Mouse (Mus musculus) liver, postnatal 0 days (tissue): ENCODE measurements around the gene Zeb2. TPM values are rescaled to one million over a fixed set of nuclear protein-coding genes. Genes with fewer than 3 reads are reported as not detected.
A peak's percentile ranks its signal among the peaks of the same experiment; 100 is the strongest.

Source experiments
- ATAC-seq: fragments of 200-750 bp; cut with Nextera tagmentation; 2 replicates; pipeline ENCODE4 v1.8.0; 2017; ENCODE audit warnings: mild to moderate bottlenecking, moderate library complexity
- DNase-seq: peaks from one replicate; pipeline ENCODE4 v3.0.0-alpha.2; 2016
- H3K27ac ChIP-seq: fragments of 300-500 bp; sonication (generic); 2 replicates; pipeline ENCODE4 v1.5.1; 2014; ENCODE audit warnings: antibody characterized with exemption, moderate library complexity, mild to moderate bottlenecking, low read depth
- H3K27me3 ChIP-seq: fragments of 300-500 bp; sonication (generic); 2 replicates; pipeline ENCODE4 v1.6.1; 2014; ENCODE audit warnings: low read length, control low read depth, mixed read lengths; ENCODE audit not compliant: insufficient read depth
- H3K36me3 ChIP-seq: fragments of 300-500 bp; sonication (generic); replicated peaks from 2 replicates; pipeline ENCODE4 v1.6.1; 2014; ENCODE audit warnings: mild to moderate bottlenecking, control low read depth, low read length, moderate library complexity, mixed read lengths; ENCODE audit not compliant: insufficient read depth
- H3K4me1 ChIP-seq: fragments of 300-500 bp; sonication (generic); 2 replicates; pipeline ENCODE4 v1.6.1; 2014; ENCODE audit warnings: antibody characterized with exemption, mild to moderate bottlenecking, control low read depth; ENCODE audit not compliant: insufficient read depth
- H3K4me2 ChIP-seq: fragments of 300-500 bp; sonication (generic); 2 replicates; pipeline ENCODE4 v1.6.1; 2014; ENCODE audit warnings: low read depth, mild to moderate bottlenecking, low read length, moderate library complexity, mixed read lengths
- H3K4me3 ChIP-seq: fragments of 300-500 bp; sonication (generic); 2 replicates; pipeline ENCODE4 v1.5.1; 2014; ENCODE audit warnings: low read depth, low read length
- H3K9ac ChIP-seq: fragments of 300-500 bp; sonication (generic); replicated peaks from 2 replicates; pipeline ENCODE4 v1.6.1; 2014; ENCODE audit warnings: mild to moderate bottlenecking, moderate library complexity
- H3K9me3 ChIP-seq: fragments of 300-500 bp; sonication (generic); 2 replicates; pipeline ENCODE4 v1.6.1; 2016; ENCODE audit warnings: mild to moderate bottlenecking, control low read depth, low read length, mixed read lengths
- CTCF ChIP-seq: sonication (generic); IDR thresholded peaks from 2 replicates; pipeline ENCODE4 v1.5.1; 2016; ENCODE audit warnings: antibody characterized with exemption, low read depth
- EP300 ChIP-seq: IDR thresholded peaks from 2 replicates; pipeline ENCODE4 v1.6.1; 2016; ENCODE audit warnings: antibody characterized with exemption, low read depth, mild to moderate bottlenecking
- WGBS: fragments of 180-500 bp; shearing (Covaris S2); extraction: QIAGEN DNeasy Blood & Tissue Kit; methylation state at CpG from one replicate; pipeline ENCODE4 v1.1.7; 2014; ENCODE audit not compliant: insufficient replicate concordance; 5-methylcytosine and 5-hydroxymethylcytosine counted together
- polyA plus RNA-seq: library from polyadenylated mRNA; unstranded; fragments of >200 nt; fragmentation: Nextera tagmentation; extraction: Ambion mirVana; gene quantifications from 2 replicates; pipeline ENCODE4 v1.2.1, GENCODE M21; 2015

The Zeb2 gene
- polyA plus RNA-seq, 1 experiment from 2014 or later: 8.8 TPM

DNA sequence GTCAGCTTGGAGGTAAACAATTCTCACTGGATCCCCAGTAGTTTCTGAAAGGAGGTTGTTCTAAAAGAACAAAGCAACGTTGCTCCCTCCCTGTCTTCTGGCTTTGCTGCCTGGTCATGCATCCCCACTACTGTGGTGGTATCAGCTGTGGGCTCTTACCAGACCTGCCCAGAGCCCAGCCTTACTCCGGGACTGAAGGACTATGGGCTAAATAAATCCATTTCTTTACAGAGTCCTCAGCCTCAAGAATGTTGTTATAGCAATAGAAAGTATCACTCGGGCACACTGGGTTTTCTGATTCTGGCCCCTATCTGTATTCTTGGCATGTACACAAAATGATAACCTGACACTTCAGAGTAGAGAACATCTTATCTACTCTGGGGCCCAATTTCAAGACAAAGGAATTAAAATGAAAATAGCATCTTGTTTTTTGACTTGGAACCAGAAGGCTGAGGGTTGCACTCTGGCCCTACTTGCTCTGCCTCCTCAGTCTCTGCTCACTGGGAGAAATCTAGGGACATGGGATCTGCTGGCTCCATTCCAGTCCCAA, 39.2 kb downstream of the Zeb2 start:
- WGBS: 41% methylated on average over 3 of the region's 3 CpGs
- Histone ChIP-seq H3K9me3 (no peaks in the 10 kb centered on the region), H3K27ac (0 out of 2 replicates have a peak overlapping the region, but pooled peaks have one; percentile 13), H3K36me3 (peaks cover 4% of the 10 kb centered on the region; the same call in 1 of the 2 replicates), H3K27me3 (no peaks in the 10 kb centered on the region), H3K4me3 (no peak overlapping the region), H3K9ac (no peak overlapping the region), H3K4me1 (peaks cover 9% of the 10 kb centered on the region; the same call in 1 of the 2 replicates), H3K4me2 (peak overlapping the region; percentile 42)
- DNase-seq: no peak
- ATAC-seq: no peak
- TF ChIP-seq CTCF (no peak), EP300 (peak; percentile 56; the same call in 1 of the 2 replicates)

DNA sequence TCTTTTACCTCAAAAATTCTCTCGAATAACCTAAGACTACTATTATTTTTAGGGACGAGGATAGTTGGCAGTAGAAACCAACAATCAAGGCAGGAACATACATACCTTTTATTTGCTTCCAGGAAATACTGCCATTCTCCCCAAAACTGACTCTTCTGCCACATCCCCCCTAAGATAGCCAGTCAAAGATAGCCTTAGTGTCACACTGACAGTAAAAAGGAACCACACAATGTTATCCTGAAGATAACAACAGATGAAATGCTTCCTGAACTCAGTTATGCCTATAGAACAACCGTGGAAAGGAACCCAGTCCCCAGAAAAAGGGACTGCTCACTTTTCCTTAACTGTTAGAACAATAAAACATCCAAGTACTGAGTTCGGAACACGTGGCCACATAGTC, 39.8 kb downstream of the Zeb2 start:
- no peaks in the 10 kb centered on the region for H3K9me3 ChIP-seq
- no peak overlapping the region for H3K4me3 ChIP-seq
- no peak for TF ChIP-seq CTCF
- no peak for TF ChIP-seq EP300
- no peak overlapping the region for H3K9ac ChIP-seq
- no peaks in the 10 kb centered on the region for H3K27me3 ChIP-seq
- no peak overlapping the region for H3K27ac ChIP-seq
- no peak for ATAC-seq
- H3K4me1 ChIP-seq: peaks cover 9% of the 10 kb centered on the region; the same call in 1 of the 2 replicates
- no peak for DNase-seq
- H3K4me2 ChIP-seq: no peak overlapping the region
- H3K36me3 ChIP-seq: peaks cover 4% of the 10 kb centered on the region
- 58% methylated on average over 5 of the region's 5 CpGs for WGBS

DNA sequence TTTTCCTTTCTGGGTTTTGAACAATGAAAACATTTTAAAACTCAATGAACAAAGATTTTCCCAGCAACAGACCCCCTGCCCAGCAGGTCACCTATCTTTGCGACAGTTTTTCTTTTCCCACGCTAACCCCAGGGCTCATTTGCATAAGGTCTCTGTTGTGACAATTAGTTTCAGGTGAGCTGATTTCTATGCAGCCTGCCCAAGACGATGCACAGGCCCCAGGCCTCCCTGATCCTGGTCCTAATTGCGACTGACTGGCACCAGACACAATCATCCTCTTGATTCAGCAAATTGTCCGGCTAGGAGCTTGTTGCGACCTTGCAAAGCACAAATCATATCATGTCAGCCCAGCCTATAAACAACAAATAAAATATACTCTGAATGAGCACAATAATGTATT, 44.2 kb downstream of the Zeb2 start:
- no peaks in the 10 kb centered on the region for H3K9me3 ChIP-seq
- ATAC-seq (no peak), DNase-seq (no peak)
- no peak overlapping the region for H3K4me3 ChIP-seq
- H3K36me3 ChIP-seq: no peaks in the 10 kb centered on the region; the same call in 1 of the 2 replicates
- no peak overlapping the region for H3K9ac ChIP-seq
- H3K27ac ChIP-seq: no peak overlapping the region
- TF ChIP-seq EP300: no peak
- no peak for TF ChIP-seq CTCF
- WGBS: 76% methylated on average over 6 of the region's 6 CpGs
- no peaks in the 10 kb centered on the region for H3K27me3 ChIP-seq
- H3K4me1 ChIP-seq: peaks cover 12% of the 10 kb centered on the region
- H3K4me2 ChIP-seq: no peak overlapping the region

DNA sequence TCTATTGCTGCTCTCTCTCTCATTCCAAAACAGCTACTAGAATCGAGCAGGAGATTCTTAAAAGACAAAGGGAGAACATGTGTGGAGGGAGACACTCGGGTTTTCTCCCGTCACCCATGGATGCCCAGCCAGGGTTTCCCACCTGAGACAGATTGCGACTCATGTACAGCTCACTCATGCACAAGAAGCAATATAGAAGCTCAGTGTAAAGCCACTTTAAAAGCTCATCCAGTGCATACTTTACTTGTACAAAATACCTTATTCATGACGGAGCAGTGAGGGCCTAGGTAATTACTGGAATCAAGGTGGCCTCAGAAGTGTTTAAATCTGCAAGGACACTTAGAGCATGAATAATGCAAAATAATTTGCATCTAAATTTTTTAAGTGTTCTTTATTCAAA, 45.9 kb downstream of the Zeb2 start:
- ATAC-seq (no peak), DNase-seq (no peak)
- Histone ChIP-seq H3K9me3 (no peaks in the 10 kb centered on the region), H3K27ac (no peak overlapping the region), H3K27me3 (no peaks in the 10 kb centered on the region), H3K4me1 (peaks cover 12% of the 10 kb centered on the region), H3K4me3 (no peak overlapping the region), H3K9ac (no peak overlapping the region), H3K4me2 (no peak overlapping the region), H3K36me3 (no peaks in the 10 kb centered on the region; the same call in 1 of the 2 replicates)
- TF ChIP-seq CTCF (no peak), EP300 (no peak)
- 74% methylated on average over 5 of the region's 5 CpGs for WGBS

DNA sequence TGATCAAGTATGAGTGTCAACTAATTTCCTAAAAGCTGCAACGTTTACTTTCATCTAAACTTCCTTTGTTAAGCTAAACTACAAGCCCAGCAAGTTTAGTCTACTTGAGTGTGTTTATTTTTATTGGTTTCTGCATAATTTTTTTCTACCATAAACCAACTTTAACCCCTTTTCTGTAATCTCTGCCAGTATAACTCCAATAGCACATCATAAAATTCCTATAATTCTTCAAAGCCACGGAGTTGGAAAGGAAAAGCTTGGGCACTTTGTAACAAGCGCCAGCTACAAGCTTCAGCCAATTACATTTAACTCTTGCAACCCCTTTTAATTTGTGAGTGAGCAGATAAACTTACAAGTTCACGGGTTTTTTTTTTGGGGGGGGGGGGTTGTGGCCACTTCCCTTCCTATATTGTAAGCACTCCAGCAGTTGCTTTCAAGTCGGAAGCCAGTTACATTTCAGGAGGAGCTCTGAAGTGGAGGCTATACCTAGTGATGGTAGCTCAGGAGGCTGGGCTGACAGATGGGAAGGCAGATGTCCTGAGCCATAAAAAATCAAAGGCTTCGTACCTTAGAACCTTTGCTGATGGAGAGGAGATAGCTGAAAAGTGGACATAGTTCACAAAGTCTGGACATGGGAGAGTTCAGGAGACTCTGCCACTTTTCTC, 46.5 kb downstream of the Zeb2 start:
- ATAC-seq: no peak
- no peaks in the 10 kb centered on the region for H3K9me3 ChIP-seq
- WGBS: 67% methylated on average over 6 of the region's 6 CpGs
- no peak for TF ChIP-seq EP300
- no peak for TF ChIP-seq CTCF
- DNase-seq: no peak
- no peak overlapping the region for H3K27ac ChIP-seq
- no peaks in the 10 kb centered on the region; the same call in 1 of the 2 replicates for H3K36me3 ChIP-seq
- H3K4me2 ChIP-seq: no peak overlapping the region
- no peak overlapping the region for H3K9ac ChIP-seq
- H3K4me1 ChIP-seq: peaks cover 12% of the 10 kb centered on the region
- no peak overlapping the region for H3K4me3 ChIP-seq
- no peaks in the 10 kb centered on the region for H3K27me3 ChIP-seq

DNA sequence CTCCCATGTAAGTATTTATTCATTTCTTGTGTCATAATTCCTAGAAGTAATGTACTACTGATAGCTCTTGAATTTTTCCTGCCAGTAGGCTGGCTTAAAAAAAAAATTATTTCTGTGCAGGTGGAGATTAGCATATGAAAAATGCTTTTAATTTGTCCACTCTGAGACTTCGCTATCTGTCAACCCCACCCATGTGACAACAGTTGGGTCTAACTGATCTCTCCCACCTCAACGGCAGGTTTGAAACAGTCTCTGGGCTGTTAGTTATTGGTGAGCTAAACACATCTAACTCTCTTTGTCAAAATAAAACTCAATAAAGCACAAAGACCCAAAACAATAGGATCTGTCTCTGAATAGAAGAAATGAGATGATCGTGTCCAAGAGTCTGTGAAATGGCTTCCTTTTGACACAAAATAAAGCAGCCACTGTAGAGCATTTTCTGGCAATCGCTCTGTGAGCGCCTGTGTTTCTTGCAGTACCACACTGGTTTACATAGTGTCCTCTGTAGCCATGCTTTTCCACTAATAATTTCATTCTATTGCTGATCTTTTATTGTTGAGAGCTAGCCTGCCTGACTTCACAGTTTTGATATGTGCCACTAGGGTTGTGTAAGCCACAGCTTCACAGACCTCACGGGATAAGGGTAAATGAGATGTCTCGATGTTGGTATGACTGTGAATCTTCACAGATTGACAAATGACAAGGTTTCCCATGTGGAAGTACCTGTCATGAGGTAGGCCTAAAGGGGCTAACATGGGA, 48.2 kb downstream of the Zeb2 start:
- H3K4me3 ChIP-seq: no peak overlapping the region
- peak; percentile 85 for ATAC-seq
- peaks cover 12% of the 10 kb centered on the region for H3K4me1 ChIP-seq
- peak overlapping the region; percentile 53; the same call in 1 of the 2 replicates for H3K27ac ChIP-seq
- no peak overlapping the region for H3K9ac ChIP-seq
- peak overlapping the region; percentile 27; the same call in 1 of the 2 replicates for H3K4me2 ChIP-seq
- H3K36me3 ChIP-seq: no peaks in the 10 kb centered on the region; the same call in 1 of the 2 replicates
- DNase-seq: no peak
- no peaks in the 10 kb centered on the region for H3K27me3 ChIP-seq
- no peaks in the 10 kb centered on the region for H3K9me3 ChIP-seq
- peak; percentile 92 for TF ChIP-seq EP300
- TF ChIP-seq CTCF: no peak
- WGBS: 70% methylated on average over 7 of the region's 7 CpGs
